Mouse (Mus musculus) liver, adult 2 months (tissue): ENCODE data around the gene BC035044.

Experiments used
- CTCF ChIP-seq: fragments of 200-500 bp; IDR thresholded peaks from 2 replicates; pipeline ENCODE4 v1.5.1; 2011; ENCODE audit warnings: low read depth, low read length, control low read depth
- POLR2A ChIP-seq: fragments of 200-500 bp; IDR thresholded peaks from 2 replicates; pipeline ENCODE4 v1.6.1; 2011; ENCODE audit warnings: low read length, control low read depth; ENCODE audit not compliant: insufficient read depth; ENCODE audit errors: extremely low read depth

- TF ChIP-seq POLR2A (no peak), CTCF (no peak)
Measured at GRCm38 (mm10) chr6:128843479-128843992, 47.4 kb downstream of the BC035044 start.
